ENCODE assay signal across 7 mouse cellular contexts in the genomic region with DNA sequence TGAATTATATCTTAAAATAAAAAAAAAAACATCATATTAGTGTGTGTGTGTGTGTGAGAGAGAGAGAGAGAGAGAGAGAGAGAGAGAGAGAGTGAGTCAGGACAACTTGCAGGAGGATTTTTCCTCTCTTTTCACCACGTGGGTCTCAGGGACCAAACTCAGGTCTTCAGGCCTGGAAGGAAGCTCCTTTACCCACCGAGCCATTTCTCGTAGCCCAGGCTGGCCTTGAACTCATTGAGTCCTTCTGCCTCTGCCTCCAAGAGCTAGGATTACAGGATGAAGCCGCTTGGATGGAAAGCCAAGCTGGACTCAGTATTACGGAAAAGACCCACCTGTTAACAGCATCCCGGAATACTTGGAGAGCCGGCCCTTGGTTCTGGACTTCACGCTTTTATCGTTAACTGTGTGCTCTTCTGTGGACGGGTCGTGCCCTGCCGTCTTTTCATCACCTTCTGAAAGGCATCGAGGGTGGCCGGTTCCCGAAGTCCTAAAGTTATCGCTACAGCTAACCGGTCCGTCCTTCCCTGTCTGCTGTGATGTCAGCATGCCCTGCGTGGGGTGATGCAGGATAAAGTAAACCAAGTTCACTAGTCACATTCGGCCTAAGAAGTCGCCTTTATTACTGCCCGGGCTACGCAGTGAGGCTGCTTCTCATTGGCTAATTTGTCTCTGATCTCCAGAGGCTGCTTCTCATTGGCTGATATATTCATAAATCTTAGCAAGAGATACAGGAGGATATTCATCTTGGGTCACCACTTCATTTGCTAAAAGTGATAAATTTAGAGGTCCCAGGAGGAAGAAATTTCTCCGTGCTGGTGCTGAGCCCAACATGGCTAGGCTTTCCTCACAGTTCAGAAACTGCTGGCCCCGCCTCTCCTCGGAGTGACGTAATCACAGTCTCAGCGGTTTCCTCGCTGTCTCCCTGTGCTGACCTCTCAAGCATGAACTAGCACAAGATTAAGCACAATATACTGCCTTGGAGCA. TPM values are rescaled to one million over a fixed set of nuclear protein-coding genes. Genes with fewer than 3 reads are reported as not detected.
DNase-seq lines count a peak whose midpoint lies in the region; ATAC-seq and TF ChIP-seq lines count a peak whose summit lies in the region.

No protein-coding gene starts in this region.

- peak overlapping the region; percentile 52 for H3K9ac ChIP-seq in heart, embryonic 15.5 days
- H3K9ac ChIP-seq in kidney, postnatal 0 days (ENCODE audit: low read depth, low read length): peak overlapping the region; percentile 43; the same call in 1 of the 2 replicates

- no peak for TF ChIP-seq CTCF in embryonic fibroblast, embryonic 13.5 days (IDR thresholded peaks at IDR 0.05; ENCODE audit: borderline replicate concordance, insufficient read depth, low read length)
- TF ChIP-seq CTCF in kidney, postnatal 0 days (IDR thresholded peaks at IDR 0.05; ENCODE audit: low read depth): no peak

- no peaks in the 10 kb centered on the region; the same call in 1 of the 2 replicates for H3K9me3 ChIP-seq in heart, embryonic 15.5 days (replicated peaks)
- no peaks in the 10 kb centered on the region for H3K9me3 ChIP-seq in kidney, postnatal 0 days (replicated peaks; ENCODE audit: low read length)

- H3K27me3 ChIP-seq in heart, embryonic 15.5 days: no peaks in the 10 kb centered on the region
- no peaks in the 10 kb centered on the region for H3K27me3 ChIP-seq in kidney, postnatal 0 days (ENCODE audit: insufficient read depth, low read length)

- H3K27ac ChIP-seq in embryonic fibroblast, embryonic 13.5 days (ENCODE audit: insufficient read depth, low read length): peak overlapping the region; percentile 62; the same call in 1 of the 2 replicates
- H3K27ac ChIP-seq in heart, embryonic 15.5 days: peak overlapping the region; percentile 29
- H3K27ac ChIP-seq in kidney, postnatal 0 days: peak overlapping the region; percentile 1; the same call in 1 of the 2 replicates

- peak; percentile 58 for DNase-seq in ES-CJ7 (ENCODE audit: low read depth, low spot score)
- DNase-seq in adrenal gland, adult 2 months: peak; percentile 85
- DNase-seq in kidney, postnatal 0 days (ENCODE audit: low spot score): peak; percentile 88
- DNase-seq in lung, postnatal 25 days (ENCODE audit: low spot score): peak; percentile 69
- peak; percentile 49 for DNase-seq in right cerebral cortex, adult 18-20 months

- H3K4me3 ChIP-seq in embryonic fibroblast, embryonic 13.5 days (ENCODE audit: insufficient read depth, low read length): peak overlapping the region; percentile 37
- H3K4me3 ChIP-seq in heart, embryonic 15.5 days: peak overlapping the region; percentile 51
- H3K4me3 ChIP-seq in kidney, postnatal 0 days (replicated peaks; ENCODE audit: low read depth, low read length): peak overlapping the region; percentile 32

- H3K36me3 ChIP-seq in heart, embryonic 15.5 days: no peaks in the 10 kb centered on the region
- no peaks in the 10 kb centered on the region for H3K36me3 ChIP-seq in kidney, postnatal 0 days (ENCODE audit: insufficient read depth, low read length)

- H3K4me1 ChIP-seq in embryonic fibroblast, embryonic 13.5 days (ENCODE audit: control insufficient read depth, insufficient read depth, low read length): no peaks in the 10 kb centered on the region
- H3K4me1 ChIP-seq in heart, embryonic 15.5 days (replicated peaks): peaks cover 10% of the 10 kb centered on the region
- H3K4me1 ChIP-seq in kidney, postnatal 0 days (replicated peaks; ENCODE audit: insufficient read depth, low read length): no peaks in the 10 kb centered on the region

- peak; percentile 81 for TF ChIP-seq POLR2A in embryonic fibroblast, embryonic 13.5 days (IDR thresholded peaks at IDR 0.05; ENCODE audit: low read depth, low read length)

- H3K4me2 ChIP-seq in heart, embryonic 15.5 days: peak overlapping the region; percentile 69
- peak overlapping the region; percentile 54 for H3K4me2 ChIP-seq in kidney, postnatal 0 days (ENCODE audit: low read length)

- WGBS in heart, embryonic 15.5 days: 12% methylated on average over 29 of the region's 29 CpGs
- WGBS in kidney, postnatal 0 days: 16% methylated on average over 29 of the region's 29 CpGs

- ATAC-seq in heart, embryonic 15.5 days (replicated peaks; ENCODE audit: insufficient number of reproducible peaks, insufficient read depth, low FRiP score, low read depth): peak; percentile 67
- peak; percentile 87 for ATAC-seq in kidney, postnatal 0 days (replicated peaks; ENCODE audit: low FRiP score, low read depth)

RNA-seq across cellular contexts. Expression of a gene that starts 8.6 kb away (rescaled TPM):
- total RNA-seq in adrenal gland, adult 2 months (2021): 1 to 10 TPM; 1.5 to 2.0 TPM
- 2.3 and 6.0 TPM in 2 replicates for polyA plus RNA-seq in adrenal gland, adult 2 months (2012; rRNA removed)
- polyA plus RNA-seq in embryonic fibroblast, embryonic 13.5 days (2011; ENCODE audit: insufficient read length, low read depth, missing spikeins): 2.5 and 4.6 TPM in 2 replicates
- polyA plus RNA-seq in heart, embryonic 15.5 days (2015; fragmentation: Nextera tagmentation; extraction: Ambion mirVana): 89.3 and 95.4 TPM in 2 replicates
- polyA plus RNA-seq in kidney, postnatal 0 days (2015; fragmentation: Nextera tagmentation; extraction: Ambion mirVana): 135 and 136 TPM in 2 replicates

RNA-seq across cellular contexts. Expression of a gene that starts 11.7 kb away (rescaled TPM):
- 10 to 100 TPM; 67.8 to 83.7 TPM for total RNA-seq in adrenal gland, adult 2 months (2021)
- polyA plus RNA-seq in adrenal gland, adult 2 months (2012; rRNA removed): 52.2 and 52.3 TPM in 2 replicates
- 38.4 and 41.5 TPM in 2 replicates for polyA plus RNA-seq in embryonic fibroblast, embryonic 13.5 days (2011; ENCODE audit: insufficient read length, low read depth, missing spikeins)
- 37.0 and 46.4 TPM in 2 replicates for polyA plus RNA-seq in heart, embryonic 15.5 days (2015; fragmentation: Nextera tagmentation; extraction: Ambion mirVana)
- 11.6 and 13.0 TPM in 2 replicates for polyA plus RNA-seq in kidney, postnatal 0 days (2015; fragmentation: Nextera tagmentation; extraction: Ambion mirVana)

Comparison
In these comparisons a context has a peak if more than half of its experiments do, and no peak if none do; other contexts are left out.
1. Peak in every context shown above with its lines: DNase-seq, ATAC-seq, H3K4me3 ChIP-seq and H3K27ac ChIP-seq.
2. H3K27ac ChIP-seq: peak in every context shown above with its lines; median percentile 62 in embryonic fibroblast, embryonic 13.5 days; 29 in heart, embryonic 15.5 days; 1 in kidney, postnatal 0 days.
3. RNA of a gene that starts 8.6 kb away (polyA plus RNA-seq): 135 to 136 TPM in kidney, postnatal 0 days and 89.3 to 95.4 TPM in heart, embryonic 15.5 days; 2.5 to 4.6 TPM in embryonic fibroblast, embryonic 13.5 days and 2.3 to 6.0 TPM in adrenal gland, adult 2 months; every median in the first group is over 10 times any median in the second.